Mouse (Mus musculus) heart, adult 9 months (tissue): ENCODE results near the gene Fam81b.

ENCODE experiments used
- DNase-seq, 2 experiments: peaks; one replicate each; pipeline ENCODE4 v3.0.0; 2022; ENCODE audit warnings: low spot score in 2 of 2

Gene Fam81b

GRCm38 (mm10) chr13:76194937-76195336 is 109.9 kb downstream of the Fam81b start:
- no peak for DNase-seq

DNA sequence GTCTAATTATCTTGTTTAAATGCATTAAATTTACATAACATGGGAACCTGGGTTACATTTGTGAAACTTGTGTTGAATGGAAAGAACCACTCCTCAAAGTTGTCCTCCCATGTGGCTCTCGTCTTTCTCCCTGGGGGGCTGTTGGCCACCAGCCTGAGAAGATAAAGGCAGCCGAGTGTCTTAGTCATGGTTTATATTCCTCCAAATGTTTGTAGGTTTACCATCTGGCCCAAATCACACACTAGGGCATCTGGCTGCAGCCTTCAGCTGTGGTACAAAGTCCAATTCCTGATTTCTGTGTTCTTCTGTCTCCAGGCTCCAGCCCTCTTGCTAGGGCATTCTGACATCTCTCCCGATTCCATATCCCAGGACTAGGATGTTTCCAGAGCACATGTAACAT is 114.6 kb downstream of the Fam81b start:
- no peak for DNase-seq

- no peak for DNase-seq
These were observed 115.7 kb downstream of the Fam81b start for GRCm38 (mm10) chr13:76189190-76189589.

DNA sequence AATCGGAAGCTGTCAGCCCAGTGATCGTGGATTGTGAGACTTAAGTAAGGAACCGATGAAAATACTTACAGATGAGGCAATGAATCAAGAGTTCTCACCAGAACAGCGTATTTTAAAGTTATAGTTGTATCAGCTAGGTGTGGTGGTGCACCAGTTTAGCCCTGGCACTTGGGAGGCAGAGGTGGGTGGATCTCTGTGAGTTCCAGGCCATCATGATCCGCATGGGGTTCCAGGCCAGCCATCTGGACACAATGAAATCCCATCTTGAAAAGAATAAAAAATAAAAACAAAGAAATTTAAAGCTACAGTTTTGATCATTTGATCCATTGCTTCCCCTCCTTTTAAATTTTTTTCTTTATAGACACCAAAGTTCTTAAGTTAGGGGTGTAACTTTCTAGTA is 117.2 kb downstream of the Fam81b start:
- no peak for DNase-seq

DNA sequence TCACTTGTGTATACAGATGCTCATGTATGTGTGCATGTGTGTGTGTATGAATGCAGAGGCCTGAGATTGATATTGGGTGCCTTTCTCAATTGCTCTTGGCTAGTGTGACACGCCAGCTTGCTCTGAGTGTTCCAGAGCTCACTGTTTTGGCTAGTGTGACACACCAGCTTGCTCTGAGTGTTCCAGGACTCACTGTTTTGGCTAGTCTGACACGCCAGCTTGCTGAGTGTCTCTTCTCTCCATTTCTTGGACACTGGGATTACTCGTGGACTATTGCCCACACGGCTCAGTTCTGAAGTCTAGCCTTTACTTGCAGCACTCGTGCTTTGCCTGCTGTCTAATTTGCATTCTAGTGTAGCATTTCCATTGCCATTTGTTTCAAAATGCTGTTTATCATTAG is 126.2 kb downstream of the Fam81b start:
- no peak for DNase-seq

DNA sequence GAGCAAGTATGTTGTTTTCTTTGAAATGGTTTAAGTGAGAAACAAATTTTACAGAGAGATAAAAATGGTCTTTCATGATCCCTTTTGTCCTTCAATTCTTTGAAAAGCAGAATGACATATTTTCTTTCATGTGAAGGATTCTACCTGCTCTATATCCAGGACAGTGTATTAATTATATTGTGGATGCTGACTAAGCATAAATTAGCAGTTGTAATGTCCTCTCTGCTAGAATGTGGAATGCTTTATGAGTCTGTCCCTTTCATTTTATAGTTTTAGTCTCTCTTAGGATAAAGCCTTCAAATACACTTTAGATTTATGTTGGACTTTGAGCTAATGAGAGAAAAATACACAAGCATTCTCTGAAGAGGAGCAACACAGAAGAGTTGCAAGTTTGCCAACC is 130.6 kb downstream of the Fam81b start:
- DNase-seq, result no peak

GRCm38 (mm10) chr13:76160587-76160986 is 144.3 kb downstream of the Fam81b start:
- no peak for DNase-seq

DNA sequence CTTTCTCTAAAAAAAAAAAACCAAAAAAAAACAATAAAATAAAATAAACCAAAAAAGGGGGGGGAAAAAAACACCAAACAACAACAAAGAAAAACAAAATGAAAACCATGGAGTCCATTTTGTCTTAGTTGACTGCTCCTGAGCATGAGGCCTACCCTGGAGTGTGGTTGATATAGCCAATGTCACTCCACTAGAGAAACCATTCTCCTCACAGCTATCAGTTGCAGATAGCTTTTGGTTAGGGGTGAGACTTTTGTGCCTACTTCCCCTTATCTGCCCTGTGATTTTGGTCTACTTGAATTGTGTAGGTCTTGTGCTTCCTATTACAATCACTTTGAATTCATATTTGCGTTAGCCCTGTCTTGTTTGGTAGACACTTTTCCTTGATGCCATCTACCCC is 147.4 kb downstream of the Fam81b start:
- no peak for DNase-seq

DNA sequence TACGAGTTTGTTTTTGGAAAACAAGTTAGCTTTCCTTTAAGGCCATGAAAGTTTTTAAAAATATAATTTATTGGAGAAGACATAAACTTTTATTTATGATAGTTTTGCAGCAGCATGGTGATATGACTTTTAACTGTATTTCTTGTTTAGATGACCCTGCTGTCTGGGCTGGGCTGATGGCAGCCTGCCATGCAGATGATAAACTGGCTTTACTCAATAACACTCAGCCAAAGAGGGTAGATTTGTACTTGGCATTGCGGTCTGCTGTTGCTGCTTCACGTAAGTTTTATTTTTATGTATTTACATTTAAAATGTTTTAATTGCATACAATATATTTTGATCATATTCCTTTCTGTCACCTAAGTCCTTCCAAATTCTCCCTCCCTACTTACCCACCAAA is 147.8 kb downstream of the Fam81b start:
- DNase-seq, result peak in 1 of 2 experiments; percentile 5
